Mouse (Mus musculus) heart, adult 9 months (tissue): ENCODE measurements around the gene Cap2.

Experiments
- DNase-seq, 2 experiments: peaks; one replicate each; pipeline ENCODE4 v3.0.0; 2022; ENCODE audit warnings: low spot score in 2 of 2

Cap2 gene

GRCm38 (mm10) chr13:46695296-46695908, 193.8 kb downstream of the Cap2 start:
- no peak for DNase-seq

DNA sequence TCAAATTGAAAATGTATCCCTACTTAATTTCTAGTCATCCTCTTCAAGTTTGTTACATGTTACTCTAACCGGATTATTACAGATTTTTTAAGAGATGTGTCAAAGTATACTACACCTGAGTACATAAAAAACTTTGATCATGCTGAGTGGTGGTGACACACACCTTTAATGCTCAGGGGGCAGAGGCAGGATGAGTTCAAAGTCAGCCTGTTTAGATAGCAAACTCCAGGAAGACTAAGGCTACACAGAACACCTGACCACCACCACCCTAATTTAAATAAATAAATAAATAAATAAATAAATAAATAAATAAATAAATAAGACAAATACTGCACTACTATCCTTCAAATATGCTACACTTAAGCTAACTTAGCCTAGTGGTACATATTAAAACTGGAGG, 194.3 kb downstream of the Cap2 start:
- DNase-seq, result no peak

GRCm38 (mm10) chr13:46696788-46697187, 195.1 kb downstream of the Cap2 start:
- DNase-seq, result no peak

GRCm38 (mm10) chr13:46699372-46699771, 197.7 kb downstream of the Cap2 start:
- no peak for DNase-seq
